ENCODE assay signal across 8 mouse cellular contexts in genomic region chr16:77060166-77060565, GRCm38 (mm10). TPM values are rescaled to one million over a fixed set of nuclear protein-coding genes. Genes with fewer than 3 reads are reported as not detected.
DNase-seq lines count a peak whose midpoint lies in the region; ATAC-seq and TF ChIP-seq lines count a peak whose summit lies in the region.

No protein-coding gene starts in this region.

- 90% methylated on average over 8 of the region's 8 CpGs for WGBS in forebrain, embryonic 11.5 days
- 88% methylated on average over 8 of the region's 8 CpGs for WGBS in forebrain, embryonic 15.5 days
- 80% methylated on average over 8 of the region's 8 CpGs for WGBS in heart, embryonic 10.5 days

- H3K36me3 ChIP-seq in forebrain, embryonic 11.5 days (ENCODE audit: control insufficient read depth, insufficient read depth, low read length): no peaks in the 10 kb centered on the region
- H3K36me3 ChIP-seq in forebrain, embryonic 15.5 days: peaks cover 6% of the 10 kb centered on the region
- no peaks in the 10 kb centered on the region; the same call in 1 of the 2 replicates for H3K36me3 ChIP-seq in ES-Bruce4 (ENCODE audit: control insufficient read depth, insufficient read depth, low read length, poor library complexity, severe bottlenecking)
- peaks cover 39% of the 10 kb centered on the region for H3K36me3 ChIP-seq in heart, embryonic 10.5 days

- TF ChIP-seq CTCF in ES-Bruce4 (IDR thresholded peaks at IDR 0.05; ENCODE audit: low read depth, low read length): no peak

- DNase-seq in forebrain, embryonic 11.5 days (ENCODE audit: low spot score): no peak
- peak; percentile 87 for DNase-seq in heart, embryonic 10.5 days (ENCODE audit: low spot score)
- no peak for DNase-seq in embryo, embryonic 9.5 days (ENCODE audit: extremely low spot score)
- no peak for DNase-seq in urinary bladder, postnatal 4 days (ENCODE audit: low spot score in 2 of 2)

- no peak overlapping the region for H3K27ac ChIP-seq in forebrain, embryonic 11.5 days (ENCODE audit: low read depth, low read length)
- no peak overlapping the region for H3K27ac ChIP-seq in forebrain, embryonic 15.5 days (replicated peaks)
- no peak overlapping the region for H3K27ac ChIP-seq in ES-Bruce4 (ENCODE audit: insufficient read depth, low read length)
- H3K27ac ChIP-seq in heart, embryonic 10.5 days: no peak overlapping the region

- H3K9me3 ChIP-seq in forebrain, embryonic 11.5 days (ENCODE audit: control insufficient read depth, low read length): no peaks in the 10 kb centered on the region
- no peaks in the 10 kb centered on the region for H3K9me3 ChIP-seq in forebrain, embryonic 15.5 days
- H3K9me3 ChIP-seq in ES-Bruce4 (replicated peaks; ENCODE audit: control insufficient read depth, insufficient read depth, low read length, poor library complexity, severe bottlenecking): no peaks in the 10 kb centered on the region
- no peaks in the 10 kb centered on the region for H3K9me3 ChIP-seq in heart, embryonic 10.5 days

- no peaks in the 10 kb centered on the region for H3K27me3 ChIP-seq in forebrain, embryonic 11.5 days (ENCODE audit: control insufficient read depth, insufficient read depth, low read length)
- H3K27me3 ChIP-seq in forebrain, embryonic 15.5 days: no peaks in the 10 kb centered on the region
- no peaks in the 10 kb centered on the region for H3K27me3 ChIP-seq in ES-Bruce4 (ENCODE audit: control insufficient read depth, insufficient read depth, low read length, poor library complexity, severe bottlenecking)
- no peaks in the 10 kb centered on the region for H3K27me3 ChIP-seq in heart, embryonic 10.5 days (ENCODE audit: insufficient read depth, poor library complexity, severe bottlenecking)

- no peak overlapping the region for H3K4me2 ChIP-seq in forebrain, embryonic 11.5 days (ENCODE audit: low read depth, low read length, severe bottlenecking)
- H3K4me2 ChIP-seq in forebrain, embryonic 15.5 days (replicated peaks): no peak overlapping the region

- no peaks in the 10 kb centered on the region; the same call in 1 of the 2 replicates for H3K4me1 ChIP-seq in forebrain, embryonic 11.5 days (replicated peaks; ENCODE audit: control insufficient read depth, insufficient read depth, low read length)
- H3K4me1 ChIP-seq in forebrain, embryonic 15.5 days: 0 out of 2 replicates have a peak, but pooled peaks cover 2% of the 10 kb centered on the region
- H3K4me1 ChIP-seq in ES-Bruce4 (ENCODE audit: control insufficient read depth, insufficient read depth, low read length): peaks cover 4% of the 10 kb centered on the region
- no peaks in the 10 kb centered on the region for H3K4me1 ChIP-seq in heart, embryonic 10.5 days

- H3K4me3 ChIP-seq in forebrain, embryonic 11.5 days (ENCODE audit: low read depth, low read length): no peak overlapping the region
- no peak overlapping the region for H3K4me3 ChIP-seq in forebrain, embryonic 15.5 days
- H3K4me3 ChIP-seq in ES-Bruce4 (ENCODE audit: low read depth, low read length): no peak overlapping the region
- no peak overlapping the region for H3K4me3 ChIP-seq in heart, embryonic 10.5 days

- peak; percentile 87 for TF ChIP-seq EP300 in ES-Bruce4 (IDR thresholded peaks at IDR 0.05; ENCODE audit: insufficient read depth, low read depth, low read length)

- ATAC-seq in forebrain, embryonic 11.5 days (replicated peaks; ENCODE audit: low FRiP score): 0 out of 2 replicates have a peak, but pooled peaks have one; percentile 42
- no peak for ATAC-seq in forebrain, embryonic 15.5 days (replicated peaks)
- ATAC-seq in megakaryocyte progenitor cell, adult 5-6 weeks (replicated peaks; ENCODE audit: poor library complexity): peak; percentile 92
- no peak for ATAC-seq in cerebellum, adult (ENCODE audit: insufficient number of reproducible peaks, low FRiP score, low TSS enrichment)

- TF ChIP-seq POLR2A in ES-Bruce4 (IDR thresholded peaks at IDR 0.05; ENCODE audit: insufficient read depth, low read length): no peak

- no peak overlapping the region for H3K9ac ChIP-seq in forebrain, embryonic 11.5 days (ENCODE audit: low read length)
- no peak overlapping the region for H3K9ac ChIP-seq in forebrain, embryonic 15.5 days (replicated peaks)
- H3K9ac ChIP-seq in ES-Bruce4 (ENCODE audit: low read depth, poor library complexity, severe bottlenecking): no peak overlapping the region

RNA-seq across cellular contexts. Expression of gene Usp25, which starts 46.7 kb away (rescaled TPM):
- polyA plus RNA-seq in forebrain, embryonic 11.5 days (2014; fragmentation: Nextera tagmentation; extraction: Ambion mirVana): 23.8 and 31.3 TPM in 2 replicates
- polyA plus RNA-seq in forebrain, embryonic 15.5 days (2015; fragmentation: Nextera tagmentation; extraction: Ambion mirVana): 11.2 and 11.9 TPM in 2 replicates
- 22.6 and 24.4 TPM in 2 replicates for polyA plus RNA-seq in ES-Bruce4 (2011; ENCODE audit: insufficient read depth, insufficient read length, low read depth, missing spikeins)
- polyA plus RNA-seq in heart, embryonic 10.5 days (2016; fragmentation: Nextera tagmentation; extraction: Ambion mirVana): 20.8 and 23.1 TPM in 2 replicates
- total RNA-seq in megakaryocyte progenitor cell, adult 5-6 weeks (2015): 73.2 and 81.9 TPM in 2 replicates
- total RNA-seq in megakaryocyte progenitor cell, adult 5-6 weeks (2017): 74.3 and 82.1 TPM in 2 replicates

Comparison
In these comparisons a context has a peak if more than half of its experiments do, and no peak if none do; other contexts are left out.
1. ATAC-seq: peak in forebrain, embryonic 11.5 days (single experiment) and megakaryocyte progenitor cell, adult 5-6 weeks (single experiment); none in forebrain, embryonic 15.5 days (single experiment) and cerebellum, adult (single experiment).